In genomic region chr15:102807353-102807752, GRCm38 (mm10) we compare ENCODE assay signal across 9 mouse cellular contexts.
A peak's percentile ranks its signal among the peaks of the same experiment; 100 is the strongest.
DNase-seq lines count a peak whose midpoint lies in the region; ATAC-seq and TF ChIP-seq lines count a peak whose summit lies in the region.
"Had no signal": no experiment of that assay in that cellular context is flagged by ENCODE, and none has a peak within 500 bp of the region (broad histone marks: within the 10 kb centered on the region; RNA-seq: fewer than 3 reads in every experiment).

No protein-coding gene starts in this region.

- H3K36me3 ChIP-seq in heart, adult 2 months (ENCODE audit: control insufficient read depth, insufficient read depth, low read length) = no peaks in the 10 kb centered on the region
- H3K36me3 ChIP-seq in hindbrain, embryonic 16.5 days (ENCODE audit: control insufficient read depth, insufficient read depth, low read length) = no peaks in the 10 kb centered on the region
- no peaks in the 10 kb centered on the region for H3K36me3 ChIP-seq in midbrain, embryonic 16.5 days (ENCODE audit: control insufficient read depth, insufficient read depth, low read length)
- H3K36me3 ChIP-seq: heart, embryonic 13.5 days had no signal

- TF ChIP-seq POLR2A in heart, adult 2 months (IDR thresholded peaks at IDR 0.05; ENCODE audit: insufficient read depth, low read depth, low read length) = no peak

- H3K27ac ChIP-seq in heart, adult 2 months = no peak overlapping the region
- peak overlapping the region; percentile 44 for H3K27ac ChIP-seq in hindbrain, embryonic 16.5 days (ENCODE audit: low read depth, low read length)
- H3K27ac ChIP-seq in midbrain, embryonic 16.5 days (ENCODE audit: low read length) = peak overlapping the region; percentile 78
- H3K27ac ChIP-seq: heart, embryonic 13.5 days had no signal

- H3K79me2 ChIP-seq in heart, adult 2 months (replicated peaks; ENCODE audit: control insufficient read depth, insufficient read depth, low read length) = no peaks in the 10 kb centered on the region

- DNase-seq in heart, adult 2 months = no peak
- DNase-seq in heart, adult 8-10 months (ENCODE audit: low spot score) = no peak
- DNase-seq in right cerebral cortex, adult 18-20 months = peak; percentile 50
- DNase-seq in right cerebral cortex, postnatal 36 days (ENCODE audit: low spot score in 2 of 2) = no peak
- DNase-seq in thymus, adult 18-20 months = no peak
- DNase-seq in gastrocnemius, postnatal 36 days = no peak

- no peak overlapping the region for H3K9ac ChIP-seq in heart, adult 2 months (ENCODE audit: low read depth, low read length)
- peak overlapping the region; percentile 25; the same call in 1 of the 2 replicates for H3K9ac ChIP-seq in hindbrain, embryonic 16.5 days (ENCODE audit: low read depth, low read length)
- no peak overlapping the region for H3K9ac ChIP-seq in midbrain, embryonic 16.5 days (ENCODE audit: low read depth, low read length)
- H3K9ac ChIP-seq: heart, embryonic 13.5 days had no signal

- no peaks in the 10 kb centered on the region for H3K27me3 ChIP-seq in heart, adult 2 months (ENCODE audit: control insufficient read depth, insufficient read depth, low read length)
- no peaks in the 10 kb centered on the region for H3K27me3 ChIP-seq in hindbrain, embryonic 16.5 days (replicated peaks; ENCODE audit: control insufficient read depth, insufficient read depth, low read length)
- no peaks in the 10 kb centered on the region for H3K27me3 ChIP-seq in midbrain, embryonic 16.5 days (ENCODE audit: control insufficient read depth, insufficient read depth, low read depth, low read length)

- H3K9me3 ChIP-seq in hindbrain, embryonic 16.5 days (ENCODE audit: control insufficient read depth, low read length) = no peaks in the 10 kb centered on the region
- H3K9me3 ChIP-seq in midbrain, embryonic 16.5 days (replicated peaks; ENCODE audit: control insufficient read depth, low read length, poor library complexity, severe bottlenecking) = no peaks in the 10 kb centered on the region
- H3K9me3 ChIP-seq: heart, embryonic 13.5 days had no signal

- intact Hi-C loops in heart, adult 2 months (cut with DNase I) = no loop called here
- intact Hi-C loops in gastrocnemius, postnatal 36 days (cut with DNase I) = no loop called here

- no peak for TF ChIP-seq EP300 in heart, adult 2 months (IDR thresholded peaks at IDR 0.05; ENCODE audit: insufficient read depth, low read depth, low read length)

- no peaks in the 10 kb centered on the region for H3K4me1 ChIP-seq in heart, adult 2 months (ENCODE audit: control insufficient read depth, insufficient read depth, low read length)
- no peaks in the 10 kb centered on the region; the same call in 1 of the 2 replicates for H3K4me1 ChIP-seq in hindbrain, embryonic 16.5 days (ENCODE audit: control insufficient read depth, insufficient read depth, low read depth, low read length)
- H3K4me1 ChIP-seq in midbrain, embryonic 16.5 days (ENCODE audit: control insufficient read depth, insufficient read depth, low read length) = 0 out of 2 replicates have a peak, but pooled peaks cover 5% of the 10 kb centered on the region
- H3K4me1 ChIP-seq: heart, embryonic 13.5 days had no signal

- TF ChIP-seq CTCF in heart, adult 2 months (IDR thresholded peaks at IDR 0.05) = peak; percentile 40

- no peak overlapping the region for H3K4me2 ChIP-seq in hindbrain, embryonic 16.5 days (ENCODE audit: low read length)
- H3K4me2 ChIP-seq in midbrain, embryonic 16.5 days (ENCODE audit: low read length) = no peak overlapping the region
- H3K4me2 ChIP-seq: heart, embryonic 13.5 days had no signal

- no peak overlapping the region for H3K4me3 ChIP-seq in heart, adult 2 months
- no peak overlapping the region for H3K4me3 ChIP-seq in hindbrain, embryonic 16.5 days (ENCODE audit: low read length)
- no peak overlapping the region for H3K4me3 ChIP-seq in midbrain, embryonic 16.5 days (ENCODE audit: low read depth, low read length)
- H3K4me3 ChIP-seq: heart, embryonic 13.5 days had no signal

- ATAC-seq in hindbrain, embryonic 16.5 days = peak; percentile 80
- ATAC-seq in midbrain, embryonic 16.5 days = peak; percentile 79

- 53% methylated on average over 3 of the region's 3 CpGs for WGBS in heart, adult 2 months
- 47% methylated on average over 3 of the region's 3 CpGs for WGBS in hindbrain, embryonic 16.5 days
- WGBS in midbrain, embryonic 16.5 days = 41% methylated on average over 3 of the region's 3 CpGs
